9 mouse cellular contexts compared by ENCODE assay signal in genomic region chr12:101123013-101123412, GRCm38 (mm10). TPM values are rescaled to one million over a fixed set of nuclear protein-coding genes. Genes with fewer than 3 reads are reported as not detected.
DNase-seq lines count a peak whose midpoint lies in the region; ATAC-seq and TF ChIP-seq lines count a peak whose summit lies in the region.
"Had no signal": no experiment of that assay in that cellular context is flagged by ENCODE, and none has a peak within 500 bp of the region (broad histone marks: within the 10 kb centered on the region; RNA-seq: fewer than 3 reads in every experiment).

No protein-coding gene starts in this region.

- no peaks in the 10 kb centered on the region for H3K36me3 ChIP-seq in MEL (ENCODE audit: control insufficient read depth in 1 of 2, insufficient read depth in 2 of 2, low read length in 2 of 2)
- H3K36me3 ChIP-seq: embryonic facial prominence, embryonic 12.5 days had no signal

- peak; percentile 86 for TF ChIP-seq RAD21 in MEL (IDR thresholded peaks at IDR 0.05; ENCODE audit: low read depth, low read length)

- H3K9me3 ChIP-seq in MEL (replicated peaks; ENCODE audit: insufficient read depth, low read length) = no peaks in the 10 kb centered on the region
- H3K9me3 ChIP-seq: embryonic facial prominence, embryonic 12.5 days had no signal

- H3K79me2 ChIP-seq in MEL (ENCODE audit: control insufficient read depth, insufficient read depth, low read length, poor library complexity) = no peaks in the 10 kb centered on the region

- H3K4me3 ChIP-seq in MEL (ENCODE audit: control insufficient read depth in 1 of 2, insufficient read depth in 1 of 2, low read depth in 2 of 2, low read length in 2 of 2) = no peak overlapping the region
- H3K4me3 ChIP-seq: embryonic facial prominence, embryonic 12.5 days had no signal

- H3K4me1 ChIP-seq in MEL (ENCODE audit: control insufficient read depth in 1 of 2, insufficient read depth in 2 of 2, low read length in 2 of 2) = no peaks in the 10 kb centered on the region
- H3K4me1 ChIP-seq: embryonic facial prominence, embryonic 12.5 days had no signal

- peak; percentile 46; the same call in 1 of the 2 replicates for ATAC-seq in granulocyte monocyte progenitor cell, adult 5-6 weeks (replicated peaks; ENCODE audit: poor library complexity, severe bottlenecking)

- no peak for TF ChIP-seq EP300 in MEL (IDR thresholded peaks at IDR 0.05; ENCODE audit: low read depth in 1 of 2, low read length in 2 of 2)

- DNase-seq in kidney, postnatal 10 days = peak; percentile 27
- no peak for DNase-seq in kidney, adult 11 months
- DNase-seq in CD4-positive helper T cell, adult 2 months (ENCODE audit: low read depth, low spot score) = peak; percentile 10
- DNase-seq in MEL (ENCODE audit: low read depth, low spot score) = peak; percentile 45
- DNase-seq in thymus, postnatal 36 days = no peak
- DNase-seq in right cerebral cortex, postnatal 10 days (ENCODE audit: low spot score in 2 of 2) = no peak
- DNase-seq: thymus, adult 18-20 months had no signal

- peak; percentile 12 to 74 (median 45); a peak in 4 of 6 replicates for TF ChIP-seq CTCF in MEL (IDR thresholded peaks at IDR 0.05 in 2 of 3, conservative IDR thresholded peaks at IDR 0.05 in 1 of 3; ENCODE audit: control insufficient read depth in 1 of 3, insufficient read depth in 1 of 3, low read depth in 2 of 3, low read length in 3 of 3, poor library complexity in 1 of 3, severe bottlenecking in 1 of 3)

- no peak overlapping the region for H3K9ac ChIP-seq in MEL (ENCODE audit: control insufficient read depth, low read depth, low read length, poor library complexity, severe bottlenecking)
- H3K9ac ChIP-seq: embryonic facial prominence, embryonic 12.5 days had no signal

- H3K27me3 ChIP-seq in MEL (ENCODE audit: control insufficient read depth in 1 of 2, insufficient read depth in 2 of 2, low read length in 2 of 2) = peaks cover 0 to 5% of the 10 kb centered on the region in 2 experiments; a peak in 3 of 4 replicates
- H3K27me3 ChIP-seq: embryonic facial prominence, embryonic 12.5 days had no signal

- TF ChIP-seq POLR2A in MEL (IDR thresholded peaks at IDR 0.05; ENCODE audit: control insufficient read depth in 1 of 2, insufficient read depth in 1 of 2, low read depth in 1 of 2, low read length in 2 of 2, poor library complexity in 1 of 2) = no peak

- no peak overlapping the region for H3K27ac ChIP-seq in MEL (ENCODE audit: control insufficient read depth, low read depth, low read length)
- H3K27ac ChIP-seq: embryonic facial prominence, embryonic 12.5 days had no signal

TF ChIP-seq in MEL, 35 proteins besides CTCF, POLR2A, EP300 and RAD21:
- TF ChIP-seq CHD1 (IDR thresholded peaks at IDR 0.05; ENCODE audit: low read depth, low read length) (no peak), ZC3H11A (IDR thresholded peaks at IDR 0.05; ENCODE audit: low read depth, low read length) (peak; percentile 57), SMC3 (IDR thresholded peaks at IDR 0.05; ENCODE audit: low read depth, low read length) (peak; percentile 77), GATA1 (IDR thresholded peaks at IDR 0.05; ENCODE audit: low read depth, low read length) (no peak), POLR2AphosphoS2 (IDR thresholded peaks at IDR 0.05; ENCODE audit: low read length) (no peak), ETS1 (IDR thresholded peaks at IDR 0.05; ENCODE audit: low read depth, low read length) (no peak)

RNA-seq across cellular contexts. Expression of gene Ppp4r3a, which starts 39.5 kb away (rescaled TPM):
- total RNA-seq in MEL (2012; rRNA removed) = 60.1 and 61.2 TPM in 2 replicates
- polyA plus RNA-seq in MEL (2012; ENCODE audit: insufficient read depth in 1 of 2, insufficient read length in 2 of 2, low read depth in 1 of 2, low replicate concordance in 2 of 2, missing spikeins in 1 of 2) = 100 to 1,000 TPM in 1 of 2 experiments, 10 to 100 TPM in 1; 48.5 to 701 TPM
- 104 and 128 TPM in 2 replicates for total RNA-seq in granulocyte monocyte progenitor cell, adult 5-6 weeks (2014; fragmentation: Nextera tagmentation)
- total RNA-seq in granulocyte monocyte progenitor cell, adult 5-6 weeks (2017) = 133 and 173 TPM in 2 replicates

Comparison
In these comparisons a context has a peak if more than half of its experiments do, and no peak if none do; other contexts are left out.
1. DNase-seq: peak in kidney, postnatal 10 days (single experiment), CD4-positive helper T cell, adult 2 months (single experiment) and MEL (single experiment); none in kidney, adult 11 months (single experiment), thymus, postnatal 36 days (0 of 2) and right cerebral cortex, postnatal 10 days (0 of 2).